Mouse (Mus musculus) bone marrow macrophage, adult 2 months (primary cell): ENCODE data around the gene 1700022I11Rik. TPM values are rescaled to one million over a fixed set of nuclear protein-coding genes. Genes with fewer than 3 reads are reported as not detected.
"Not testable (repeated sequence)": the region's sequence is repeated elsewhere in the genome, so short reads cannot be mapped to it uniquely, and the experiment has no call there.

Experiments
- H3K27ac ChIP-seq: 2 replicates; pipeline ENCODE4 v1.5.1; 2012; ENCODE audit warnings: low read depth, low read length; ENCODE audit not compliant: insufficient read depth
- H3K4me1 ChIP-seq: 2 replicates; pipeline ENCODE4 v1.6.1; 2012; ENCODE audit warnings: low read length; ENCODE audit not compliant: control insufficient read depth, insufficient read depth
- H3K4me3 ChIP-seq: 2 replicates; pipeline ENCODE4 v1.5.1; 2012; ENCODE audit warnings: mild to moderate bottlenecking, low read length, moderate library complexity; ENCODE audit not compliant: insufficient read depth
- CTCF ChIP-seq: IDR thresholded peaks from 2 replicates; pipeline ENCODE4 v1.5.1; 2012; ENCODE audit warnings: low read depth, mild to moderate bottlenecking, low read length, moderate library complexity
- POLR2A ChIP-seq: IDR thresholded peaks from 2 replicates; pipeline ENCODE4 v1.6.1; 2012; ENCODE audit warnings: mild to moderate bottlenecking, low read depth, low read length, borderline replicate concordance
- polyA plus RNA-seq: library from polyadenylated mRNA; stranded (reverse); fragments of >200 nt; gene quantifications from 2 replicates; pipeline ENCODE4 v1.2.4, GENCODE M21; 2012; ENCODE audit not compliant: missing spikeins, insufficient read depth, insufficient read length

Gene 1700022I11Rik
- polyA plus RNA-seq, 1 experiment, result not detected

- TF ChIP-seq POLR2A (no peak), CTCF (no peak)
Observed at GRCm38 (mm10) chr4:42999451-43000140, 30.2 kb downstream of the 1700022I11Rik start.

GRCm38 (mm10) chr4:43000141-43000986, 31.0 kb downstream of the 1700022I11Rik start, which contains the start of gene Vcp:
Vcp (minus strand) TSS chr4:43000507.
- Histone ChIP-seq H3K4me3 (peak within 1 kb of the TSS; percentile 88), H3K27ac (peak within 1 kb of the TSS; percentile 94)
- H3K4me1 ChIP-seq, result not testable (repeated sequence)

More at GRCm38 (mm10) chr4:42999451-43000140, 30.2 kb downstream of the 1700022I11Rik start:
- peak overlapping the region; percentile 94 for H3K27ac ChIP-seq
- H3K4me3 ChIP-seq, result peak overlapping the region; percentile 88
- H3K4me1 ChIP-seq, result peaks cover 7% of the 10 kb centered on the region

- no peak overlapping the region; the same call in 1 of the 2 replicates for H3K27ac ChIP-seq
Observed at GRCm38 (mm10) chr4:43001272-43001671, 31.9 kb downstream of the 1700022I11Rik start.

GRCm38 (mm10) chr4:43002756-43003439, 33.5 kb downstream of the 1700022I11Rik start:
- H3K4me1 ChIP-seq, result peaks cover 7% of the 10 kb centered on the region
- TF ChIP-seq CTCF, result no peak
- TF ChIP-seq POLR2A, result no peak
- H3K4me3 ChIP-seq, result no peak overlapping the region
- H3K27ac ChIP-seq, result no peak overlapping the region

More at GRCm38 (mm10) chr4:43001272-43001671, 31.9 kb downstream of the 1700022I11Rik start:
- Histone ChIP-seq H3K4me1 (peaks cover 7% of the 10 kb centered on the region), H3K4me3 (no peak overlapping the region)
- no peak for TF ChIP-seq POLR2A
- no peak for TF ChIP-seq CTCF

- TF ChIP-seq POLR2A (no peak), CTCF (no peak)
- no peak overlapping the region for H3K4me3 ChIP-seq
- H3K4me1 ChIP-seq, result peaks cover 10% of the 10 kb centered on the region
- no peak overlapping the region for H3K27ac ChIP-seq
Observed at GRCm38 (mm10) chr4:43004951-43005350, 35.5 kb downstream of the 1700022I11Rik start.

GRCm38 (mm10) chr4:43005765-43006164, 36.4 kb downstream of the 1700022I11Rik start:
- Histone ChIP-seq H3K27ac (no peak overlapping the region), H3K4me3 (no peak overlapping the region), H3K4me1 (peaks cover 9% of the 10 kb centered on the region)
- no peak for TF ChIP-seq POLR2A
- no peak for TF ChIP-seq CTCF

GRCm38 (mm10) chr4:43010161-43011038, 41.0 kb downstream of the 1700022I11Rik start, which contains the start of gene Fancg:
Fancg (minus strand) TSS chr4:43010506.
- Histone ChIP-seq H3K27ac (peak within 1 kb of the TSS; percentile 59), H3K4me1 (peaks cover 7% of the 10 kb centered on the region; the same call in 1 of the 2 replicates), H3K4me3 (peak within 1 kb of the TSS; percentile 93)
- TF ChIP-seq POLR2A (no peak), CTCF (no peak)

- Histone ChIP-seq H3K27ac (no peak overlapping the region), H3K4me3 (no peak overlapping the region), H3K4me1 (peaks cover 7% of the 10 kb centered on the region; the same call in 1 of the 2 replicates)
- TF ChIP-seq CTCF (no peak), POLR2A (no peak)
Observed at GRCm38 (mm10) chr4:43012091-43012490, 42.7 kb downstream of the 1700022I11Rik start.

GRCm38 (mm10) chr4:43018156-43018555, 48.8 kb downstream of the 1700022I11Rik start:
- H3K4me1 ChIP-seq, result no peaks in the 10 kb centered on the region
- H3K4me3 ChIP-seq, result no peak overlapping the region
- no peak for TF ChIP-seq POLR2A
- TF ChIP-seq CTCF, result no peak
- no peak overlapping the region for H3K27ac ChIP-seq
